Mouse (Mus musculus): ENCODE data around the gene Nfyb. TPM values are rescaled to one million over a fixed set of nuclear protein-coding genes. Genes with fewer than 3 reads are reported as not detected.

Gene Nfyb
- polyA plus RNA-seq, 1 experiment from 2014 or later, result 35.9 TPM

DNA sequence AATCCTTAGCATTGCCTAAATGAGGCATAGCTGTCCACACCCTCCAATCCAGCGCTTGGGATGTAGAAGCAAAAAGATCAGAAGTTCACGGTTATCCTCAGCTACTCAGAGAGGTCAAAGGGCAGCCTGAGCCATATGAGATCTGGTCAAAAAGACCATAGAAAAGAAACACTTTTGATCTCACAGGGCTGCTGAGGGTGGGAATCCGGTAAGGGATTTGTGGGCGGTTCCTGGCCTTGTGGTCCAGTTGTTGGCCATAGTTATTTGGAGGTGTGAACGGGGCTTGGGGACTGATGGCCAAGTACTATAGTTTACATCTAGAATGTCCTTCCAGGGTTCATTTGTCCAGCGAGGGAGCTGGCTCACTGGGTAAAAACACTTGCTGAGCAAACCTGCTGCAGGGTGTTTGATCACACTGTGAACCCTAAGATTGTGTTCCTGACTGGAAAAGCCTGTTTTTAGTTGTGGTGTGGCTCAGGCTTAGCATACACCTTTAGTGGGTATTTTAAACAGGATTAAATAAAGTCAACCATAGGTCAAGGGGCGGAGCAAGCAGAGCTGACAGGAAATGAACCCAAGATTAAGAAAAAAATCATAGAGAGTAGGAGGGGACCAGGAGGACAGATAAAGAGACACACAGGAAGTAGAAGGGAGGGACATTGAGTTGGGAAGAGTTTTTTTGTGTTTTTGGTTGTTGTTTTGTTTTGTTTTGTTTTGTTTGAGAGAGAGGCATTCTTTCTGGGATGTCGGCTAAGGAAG, 15.0 kb upstream of the Nfyb start:
- no peaks in the 10 kb centered on the region for H3K27me3 ChIP-seq (replicated peaks)
- no peaks in the 10 kb centered on the region for H3K9me3 ChIP-seq (replicated peaks)
- H3K9ac ChIP-seq (replicated peaks), result no peak overlapping the region
- H3K4me3 ChIP-seq (replicated peaks), result no peak overlapping the region
- H3K27ac ChIP-seq (replicated peaks), result no peak overlapping the region
- H3K4me2 ChIP-seq, result no peak overlapping the region
- no peaks in the 10 kb centered on the region for H3K36me3 ChIP-seq
- no peak for ATAC-seq (ENCODE audit: low FRiP score)
- peaks cover 7% of the 10 kb centered on the region; the same call in 1 of the 2 replicates for H3K4me1 ChIP-seq
- 86% methylated on average over 8 of the region's 8 CpGs for WGBS

DNA sequence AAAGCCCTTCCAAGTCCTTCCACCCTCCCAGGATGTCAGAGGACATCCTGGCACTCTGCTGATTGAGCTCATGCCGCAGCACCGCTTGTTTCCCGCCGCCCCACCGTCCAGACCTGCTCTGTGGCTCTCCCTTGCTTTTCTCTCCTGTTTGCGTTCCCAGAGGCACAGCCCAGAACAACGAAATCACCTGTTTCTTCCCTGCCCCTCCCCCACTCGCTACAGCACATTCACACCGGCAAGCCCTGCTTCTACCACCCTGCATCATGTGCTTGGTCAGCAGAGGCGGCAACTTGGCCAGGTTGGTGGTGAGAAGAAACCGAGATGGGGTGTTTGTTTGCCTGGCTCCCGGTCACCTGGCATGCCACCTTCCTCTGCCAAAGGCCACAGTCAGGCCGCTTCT, 13.9 kb upstream of the Nfyb start:
- peaks cover 7% of the 10 kb centered on the region; the same call in 1 of the 2 replicates for H3K4me1 ChIP-seq
- no peak overlapping the region for H3K4me2 ChIP-seq
- no peak overlapping the region for H3K27ac ChIP-seq (replicated peaks)
- no peak for ATAC-seq (ENCODE audit: low FRiP score)
- H3K27me3 ChIP-seq (replicated peaks), result no peaks in the 10 kb centered on the region
- no peaks in the 10 kb centered on the region for H3K36me3 ChIP-seq
- H3K9me3 ChIP-seq (replicated peaks), result no peaks in the 10 kb centered on the region
- 30% methylated on average over 13 of the region's 13 CpGs for WGBS
- H3K4me3 ChIP-seq (replicated peaks), result no peak overlapping the region
- no peak overlapping the region for H3K9ac ChIP-seq (replicated peaks)

- Histone ChIP-seq H3K27ac (replicated peaks) (no peak overlapping the region), H3K27me3 (replicated peaks) (no peaks in the 10 kb centered on the region), H3K9ac (replicated peaks) (no peak overlapping the region), H3K4me1 (peaks cover 7% of the 10 kb centered on the region; the same call in 1 of the 2 replicates), H3K4me2 (no peak overlapping the region), H3K4me3 (replicated peaks) (no peak overlapping the region), H3K9me3 (replicated peaks) (no peaks in the 10 kb centered on the region), H3K36me3 (no peaks in the 10 kb centered on the region)
- ATAC-seq (ENCODE audit: low FRiP score), result no peak
- WGBS, result 66% methylated on average over 2 of the region's 2 CpGs
Measured at GRCm38 (mm10) chr10:82777075-82777474, 13.1 kb upstream of the Nfyb start.

GRCm38 (mm10) chr10:82774841-82775240, 10.9 kb upstream of the Nfyb start:
- no peaks in the 10 kb centered on the region for H3K27me3 ChIP-seq (replicated peaks)
- H3K4me3 ChIP-seq (replicated peaks), result no peak overlapping the region
- H3K36me3 ChIP-seq, result no peaks in the 10 kb centered on the region
- 95% methylated on average over 5 of the region's 5 CpGs for WGBS
- no peak overlapping the region for H3K4me2 ChIP-seq
- ATAC-seq (ENCODE audit: low FRiP score), result no peak
- no peaks in the 10 kb centered on the region for H3K9me3 ChIP-seq (replicated peaks)
- no peak overlapping the region for H3K9ac ChIP-seq (replicated peaks)
- no peak overlapping the region for H3K27ac ChIP-seq (replicated peaks)
- H3K4me1 ChIP-seq, result peaks cover 7% of the 10 kb centered on the region; the same call in 1 of the 2 replicates

DNA sequence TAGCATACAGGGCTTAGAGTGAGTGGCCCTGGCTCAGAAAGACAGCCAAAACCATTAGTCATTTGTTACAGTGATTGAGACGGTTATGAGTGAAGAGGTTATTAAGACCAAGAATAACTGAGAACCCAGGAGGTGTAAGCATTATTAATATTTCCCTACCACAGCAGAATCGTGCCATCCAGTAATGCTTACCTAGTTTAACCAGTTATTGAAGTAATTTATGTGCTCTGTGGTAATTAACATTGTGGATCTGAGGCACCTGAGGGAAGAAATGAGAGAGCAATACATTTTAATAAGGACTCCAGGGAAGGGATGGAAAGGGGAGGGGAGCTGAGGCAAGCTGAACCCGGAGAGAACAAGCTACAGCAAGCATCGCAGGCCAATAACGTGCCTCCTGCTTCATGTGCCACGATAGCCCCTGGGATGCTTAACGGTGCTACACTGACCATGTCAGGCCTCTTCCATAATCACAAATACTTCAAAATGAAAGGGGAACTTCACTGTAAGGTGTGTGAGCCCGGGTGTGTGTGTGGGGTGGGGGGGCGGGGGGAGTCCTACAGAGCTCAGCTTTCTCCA, 7.7 kb upstream of the Nfyb start:
- peak; percentile 83 for ATAC-seq (ENCODE audit: low FRiP score)
- Histone ChIP-seq H3K27ac (replicated peaks) (no peak overlapping the region), H3K27me3 (replicated peaks) (no peaks in the 10 kb centered on the region), H3K4me3 (replicated peaks) (no peak overlapping the region), H3K4me2 (no peak overlapping the region), H3K9ac (replicated peaks) (no peak overlapping the region), H3K4me1 (no peaks in the 10 kb centered on the region), H3K36me3 (no peaks in the 10 kb centered on the region), H3K9me3 (replicated peaks) (no peaks in the 10 kb centered on the region)
- 39% methylated on average over 9 of the region's 9 CpGs for WGBS

- Histone ChIP-seq H3K4me2 (no peak overlapping the region), H3K27me3 (replicated peaks) (no peaks in the 10 kb centered on the region), H3K27ac (replicated peaks) (no peak overlapping the region), H3K36me3 (no peaks in the 10 kb centered on the region), H3K9ac (replicated peaks) (no peak overlapping the region), H3K4me3 (replicated peaks) (no peak overlapping the region), H3K4me1 (no peaks in the 10 kb centered on the region), H3K9me3 (replicated peaks) (no peaks in the 10 kb centered on the region)
- ATAC-seq (ENCODE audit: low FRiP score), result no peak
- WGBS, result 79% methylated on average over 2 of the region's 2 CpGs
Measured at GRCm38 (mm10) chr10:82770713-82771112, 6.8 kb upstream of the Nfyb start.

DNA sequence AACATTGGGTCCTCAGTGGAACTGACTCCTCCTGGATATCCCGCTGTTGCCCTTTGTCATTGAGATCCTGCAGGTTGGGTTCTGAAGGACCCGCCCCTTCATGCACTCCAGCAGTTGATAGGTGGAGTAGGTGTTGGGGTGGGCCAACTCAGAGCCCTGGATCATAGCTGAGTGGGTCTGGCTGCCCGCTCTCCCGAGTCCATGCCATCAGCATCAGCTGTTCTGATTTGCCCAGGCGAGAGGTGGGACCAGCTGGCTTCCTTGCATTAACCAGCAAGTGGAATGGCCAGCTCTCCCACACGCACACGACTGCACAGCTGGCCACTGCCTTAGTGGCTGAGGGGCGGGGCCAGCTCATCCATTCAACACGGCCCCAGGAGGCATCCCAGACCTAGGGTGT, 5.0 kb upstream of the Nfyb start:
- Histone ChIP-seq H3K27me3 (replicated peaks) (no peaks in the 10 kb centered on the region), H3K9ac (replicated peaks) (no peak overlapping the region), H3K27ac (replicated peaks) (no peak overlapping the region), H3K4me1 (peaks cover 6% of the 10 kb centered on the region; the same call in 1 of the 2 replicates), H3K36me3 (no peaks in the 10 kb centered on the region), H3K4me3 (replicated peaks) (no peak overlapping the region), H3K9me3 (replicated peaks) (no peaks in the 10 kb centered on the region), H3K4me2 (no peak overlapping the region)
- WGBS, result 23% methylated on average over 9 of the region's 9 CpGs
- ATAC-seq (ENCODE audit: low FRiP score), result no peak

DNA sequence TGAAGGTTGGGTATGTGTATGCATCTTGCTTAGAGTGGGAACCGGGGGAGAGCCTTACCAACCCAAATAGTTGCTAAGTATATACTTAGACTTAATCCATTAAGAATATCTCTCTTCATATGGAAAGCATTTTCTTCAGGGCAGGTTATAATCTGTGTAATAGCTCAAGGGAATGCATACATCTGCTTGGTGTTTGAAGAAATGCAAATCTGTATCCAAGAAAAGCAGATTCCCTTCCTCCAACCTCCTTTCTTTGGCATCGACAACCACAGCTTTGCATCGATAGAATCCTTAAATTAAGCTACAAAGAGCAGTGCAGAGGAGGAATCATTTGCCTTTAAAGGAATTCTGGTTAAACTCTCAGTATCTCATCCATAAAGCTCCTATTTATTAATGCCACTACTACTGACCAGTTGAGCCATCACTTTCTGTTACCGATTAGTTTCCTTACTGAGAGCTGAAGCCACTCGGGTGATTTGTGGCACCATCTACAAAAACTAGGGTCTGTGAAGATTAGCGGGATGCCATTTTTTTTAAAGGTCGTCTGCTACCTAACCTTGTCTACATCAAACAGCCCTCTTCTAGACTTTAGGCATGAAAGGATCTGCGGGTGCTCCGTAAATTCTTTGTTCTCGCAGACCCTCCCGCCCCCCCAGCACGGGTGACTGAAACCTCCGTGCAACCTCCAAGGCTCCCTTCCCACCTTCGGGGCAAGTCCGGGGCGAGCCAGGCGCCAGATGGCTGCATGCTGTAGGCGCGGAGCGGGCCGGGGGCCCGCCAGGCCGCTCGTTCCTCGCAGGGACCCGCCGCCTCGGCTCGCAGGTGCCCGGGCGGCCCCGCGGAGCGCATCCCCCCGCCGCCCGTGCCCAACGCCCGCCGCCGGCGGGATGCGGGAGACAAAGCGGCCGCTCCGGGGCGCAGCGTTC, 925 bp downstream of the Nfyb start:
- H3K9me3 ChIP-seq (replicated peaks), result no peaks in the 10 kb centered on the region
- peak overlapping the region; percentile 97 for H3K9ac ChIP-seq (replicated peaks)
- peak overlapping the region; percentile 87 for H3K4me3 ChIP-seq (replicated peaks)
- H3K4me1 ChIP-seq, result peaks cover 45% of the 10 kb centered on the region
- 1% methylated on average over 37 of the region's 48 CpGs for WGBS
- no peaks in the 10 kb centered on the region for H3K27me3 ChIP-seq (replicated peaks)
- peak overlapping the region; percentile 79 for H3K4me2 ChIP-seq
- peaks cover 20% of the 10 kb centered on the region for H3K36me3 ChIP-seq
- ATAC-seq (ENCODE audit: low FRiP score), result peak; percentile 45
- peak overlapping the region; percentile 99 for H3K27ac ChIP-seq (replicated peaks)

GRCm38 (mm10) chr10:82761037-82761811, 2.7 kb downstream of the Nfyb start:
- Histone ChIP-seq H3K27ac (replicated peaks) (no peak overlapping the region), H3K9ac (replicated peaks) (0 out of 2 replicates have a peak overlapping the region, but pooled peaks have one; percentile 26), H3K9me3 (replicated peaks) (no peaks in the 10 kb centered on the region), H3K27me3 (replicated peaks) (no peaks in the 10 kb centered on the region), H3K36me3 (peaks cover 37% of the 10 kb centered on the region), H3K4me1 (peaks cover 51% of the 10 kb centered on the region), H3K4me2 (peak overlapping the region; percentile 79), H3K4me3 (replicated peaks) (0 out of 2 replicates have a peak overlapping the region, but pooled peaks have one; percentile 2)
- WGBS, result 72% methylated on average over 9 of the region's 9 CpGs
- ATAC-seq (ENCODE audit: low FRiP score), result no peak

DNA sequence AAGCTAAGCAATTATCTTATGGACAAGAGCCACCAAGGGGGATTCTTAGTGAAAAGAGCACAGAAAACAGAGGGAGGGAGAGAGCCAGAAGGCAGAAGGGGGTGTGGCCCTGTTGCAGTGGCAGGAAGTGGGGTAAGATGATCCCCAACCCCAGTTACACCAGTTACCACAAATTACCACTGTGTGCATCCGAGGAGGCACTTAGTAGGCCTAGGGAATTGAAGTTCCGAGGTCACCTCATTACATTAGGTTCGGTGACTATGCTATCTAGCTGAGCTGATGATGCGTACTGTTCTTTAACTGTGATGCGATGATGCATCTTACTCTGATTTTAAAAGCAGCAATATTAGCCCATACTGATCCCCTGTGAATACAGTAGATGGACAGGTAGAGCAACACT, 4.2 kb downstream of the Nfyb start:
- Histone ChIP-seq H3K4me2 (peak overlapping the region; percentile 79; the same call in 1 of the 2 replicates), H3K9ac (replicated peaks) (no peak overlapping the region), H3K4me3 (replicated peaks) (no peak overlapping the region), H3K27ac (replicated peaks) (no peak overlapping the region), H3K27me3 (replicated peaks) (no peaks in the 10 kb centered on the region), H3K36me3 (peaks cover 49% of the 10 kb centered on the region), H3K9me3 (replicated peaks) (no peaks in the 10 kb centered on the region), H3K4me1 (peaks cover 51% of the 10 kb centered on the region)
- WGBS, result 92% methylated on average over 5 of the region's 5 CpGs
- no peak for ATAC-seq (ENCODE audit: low FRiP score)

- Histone ChIP-seq H3K27me3 (replicated peaks) (no peaks in the 10 kb centered on the region), H3K9ac (replicated peaks) (no peak overlapping the region), H3K4me1 (peaks cover 46% of the 10 kb centered on the region), H3K27ac (replicated peaks) (no peak overlapping the region), H3K4me3 (replicated peaks) (no peak overlapping the region), H3K4me2 (no peak overlapping the region), H3K36me3 (peaks cover 58% of the 10 kb centered on the region), H3K9me3 (replicated peaks) (no peaks in the 10 kb centered on the region)
- WGBS, result 97% methylated on average over 3 of the region's 3 CpGs
- ATAC-seq (ENCODE audit: low FRiP score), result no peak
Measured at GRCm38 (mm10) chr10:82758878-82759277, 5.1 kb downstream of the Nfyb start.

Data from neural tube, embryonic 15.5 days (tissue).